Mouse (Mus musculus): ENCODE data around the gene Kdm5a. TPM values are rescaled to one million over a fixed set of nuclear protein-coding genes. Genes with fewer than 3 reads are reported as not detected.

Kdm5a gene
- total RNA-seq, 4 experiments from 2014 or later: 43.0 to 52.3 (median 44.3) TPM

Other genes with a start within 250 kb of the Kdm5a start
- gene D330020A13Rik, start 69.8 kb upstream of the Kdm5a start, total RNA-seq (2022): not detected
- 1 to 10 TPM in 1 of 4 experiments, under 1 TPM in 3; 0.35 to 1.2 (median 0.87) TPM for gene B4galnt3, start 69.6 kb upstream of the Kdm5a start, total RNA-seq (2022)
- 1 to 10 TPM; 5.4 to 8.7 (median 7.7) TPM for gene Ccdc77, start 250 bp downstream of the Kdm5a start, total RNA-seq (2022)
- gene Il17ra, start 99.1 kb downstream of the Kdm5a start, total RNA-seq (2022): 10 to 100 TPM in 1 of 4 experiments, 1 to 10 TPM in 3; 8.3 to 11.9 (median 9.3) TPM
- gene Tmem121b, start 129.7 kb downstream of the Kdm5a start, total RNA-seq (2022): 10 to 100 TPM; 31.5 to 39.8 (median 34.0) TPM
- 10 to 100 TPM; 32.5 to 39.6 (median 35.5) TPM for gene Hdhd5, start 167.2 kb downstream of the Kdm5a start, total RNA-seq (2022)